Mouse (Mus musculus): ENCODE data around the gene Pigw.
A peak's percentile ranks its signal among the peaks of the same experiment; 100 is the strongest.

Pigw gene

DNA sequence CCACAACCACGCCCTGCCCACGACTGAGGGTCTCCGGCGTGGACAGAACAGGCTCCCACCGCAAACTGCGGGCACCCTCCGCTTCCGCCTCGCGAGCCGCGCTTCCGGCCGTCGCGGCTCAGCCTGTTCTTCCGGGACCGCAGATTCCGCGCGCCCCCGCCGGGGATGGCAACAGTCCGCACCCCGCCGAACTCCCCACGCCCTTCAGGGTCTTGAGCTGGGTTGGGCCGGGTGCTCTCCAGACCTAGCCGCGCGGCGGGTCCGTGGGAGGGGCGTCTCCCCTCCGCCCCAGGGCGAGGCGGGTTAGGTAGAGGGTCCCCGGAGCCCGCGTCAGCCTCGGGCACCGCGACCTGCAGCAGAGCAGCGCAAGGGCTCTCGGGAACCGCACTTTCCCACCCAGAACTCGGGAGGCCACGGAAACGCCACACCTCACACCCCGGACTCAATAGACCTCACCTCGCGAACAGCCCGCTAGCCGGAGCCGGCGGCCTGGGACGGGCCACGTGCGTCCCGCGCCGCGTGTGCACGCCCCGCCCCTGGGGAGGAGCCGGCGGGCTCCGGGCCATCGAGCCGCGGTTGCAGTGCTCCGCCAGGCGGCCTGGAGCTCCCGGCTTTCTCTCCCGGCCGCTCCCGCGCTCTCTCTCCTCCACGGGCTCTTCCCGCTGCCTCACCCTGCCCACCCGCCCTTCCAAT lies at the start of gene Pigw, which contains the start of gene Myo19:
Gene Pigw, minus strand, starts transcription at position 514 of the 693 bp plus-strand sequence.
Gene Myo19, plus strand, starts transcription at position 377 of the 693 bp plus-strand sequence.
- peak; percentile 79 to 82 for DNase-seq

- DNase-seq: no peak
These were observed 40.9 kb upstream of the Pigw start for GRCm38 (mm10) chr11:84920981-84921380.

DNA sequence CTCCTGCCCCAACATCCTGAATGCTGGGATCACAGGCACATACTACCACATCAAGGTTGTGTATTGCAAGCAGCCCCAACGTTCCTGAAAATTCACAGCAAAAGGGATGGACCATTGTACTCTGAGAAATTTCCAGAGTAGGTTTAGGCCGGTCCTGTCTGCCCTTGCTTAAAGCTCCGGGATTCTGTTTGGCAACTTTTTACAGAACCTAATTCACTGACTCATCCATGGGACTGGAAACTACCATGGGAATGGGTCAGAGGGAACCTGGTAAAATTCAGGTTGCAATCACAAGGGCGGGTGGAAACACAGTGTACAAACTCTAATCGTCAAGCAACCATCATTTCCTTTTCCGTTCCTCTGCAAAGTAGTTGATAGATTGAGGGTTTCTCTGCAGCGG lies 39.9 kb upstream of the Pigw start:
- no peak for DNase-seq

DNA sequence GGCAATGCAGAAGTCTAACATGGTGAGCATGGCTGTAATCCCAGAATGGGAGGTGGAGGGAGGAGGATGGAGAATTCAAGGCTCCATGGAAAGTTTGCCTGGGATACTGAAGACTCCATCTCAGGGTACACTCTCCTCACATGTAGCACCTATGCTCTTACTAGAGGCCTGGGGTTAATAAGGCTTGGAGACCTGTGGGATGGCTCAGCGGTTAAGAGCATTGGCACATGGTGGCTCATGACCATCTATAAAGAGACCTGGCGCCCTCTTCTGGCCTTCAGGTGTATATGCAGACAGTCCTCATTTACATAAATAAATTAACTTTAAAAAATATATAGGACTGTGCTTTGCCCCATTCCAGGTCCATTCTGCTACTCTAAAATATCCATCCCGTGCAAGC lies 39.2 kb upstream of the Pigw start:
- DNase-seq: peak in 1 of 2 experiments; percentile 10

DNA sequence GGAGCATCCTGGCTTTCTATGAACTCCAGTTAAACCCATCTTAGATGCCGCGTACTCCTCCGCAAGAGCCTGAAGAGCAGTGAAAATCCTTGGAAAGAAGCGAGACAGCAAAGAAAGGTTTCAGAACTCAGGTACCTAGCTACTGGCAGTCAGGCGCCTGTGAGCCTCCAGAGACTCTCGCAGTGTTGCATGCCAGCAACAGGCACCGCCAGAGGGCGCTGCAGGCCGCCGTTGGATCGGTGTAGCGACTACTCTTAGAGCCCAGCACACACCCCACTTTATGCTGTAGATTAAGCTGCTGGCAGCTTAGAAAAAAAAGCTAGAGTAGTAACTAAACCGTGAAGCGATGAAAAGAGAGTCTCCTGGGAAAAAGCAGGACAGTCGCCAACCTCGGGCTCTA lies 38.3 kb upstream of the Pigw start:
- peak; percentile 80 to 86 for DNase-seq

GRCm38 (mm10) chr11:84916703-84917300 lies 36.7 kb upstream of the Pigw start:
- no peak for DNase-seq

DNA sequence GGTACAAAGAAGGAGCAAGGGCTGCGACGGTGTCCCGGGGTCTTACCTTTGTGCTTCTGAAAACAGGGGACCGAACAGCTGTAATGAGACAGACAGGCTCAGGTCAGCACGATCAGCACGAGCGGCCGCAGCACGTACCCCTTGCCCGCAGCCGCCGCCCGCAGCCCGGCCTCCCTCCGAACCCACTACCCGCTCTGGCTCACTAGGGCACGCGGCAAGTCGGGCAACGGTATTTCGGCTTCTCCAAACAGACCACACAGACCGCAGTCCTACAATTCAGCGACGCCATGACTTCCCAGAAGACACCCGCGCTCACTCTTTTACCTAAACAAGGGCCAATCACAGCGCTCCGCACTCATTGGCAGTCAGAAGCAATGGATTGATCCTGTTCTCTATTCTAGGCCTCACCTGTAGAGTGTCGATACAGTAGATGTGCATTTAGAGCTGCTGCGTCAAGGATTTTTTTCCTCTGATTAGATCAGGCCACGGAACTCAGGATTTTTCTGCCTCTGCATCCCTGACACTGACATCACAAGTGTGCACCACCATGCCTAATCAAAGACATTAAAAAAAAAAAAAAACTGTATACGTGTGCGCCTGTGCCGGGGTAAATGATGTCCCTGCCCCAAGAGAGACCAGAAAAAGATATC lies 36.1 kb upstream of the Pigw start, which contains the start of gene Znhit3:
Gene Znhit3, minus strand, starts transcription at position 314 of the 650 bp plus-strand sequence.
- peak; percentile 81 to 87 for DNase-seq

- DNase-seq: no peak
These were observed 34.6 kb upstream of the Pigw start for GRCm38 (mm10) chr11:84914673-84915072.

- DNase-seq: no peak
These were observed 30.3 kb upstream of the Pigw start for GRCm38 (mm10) chr11:84910411-84910810.

DNA sequence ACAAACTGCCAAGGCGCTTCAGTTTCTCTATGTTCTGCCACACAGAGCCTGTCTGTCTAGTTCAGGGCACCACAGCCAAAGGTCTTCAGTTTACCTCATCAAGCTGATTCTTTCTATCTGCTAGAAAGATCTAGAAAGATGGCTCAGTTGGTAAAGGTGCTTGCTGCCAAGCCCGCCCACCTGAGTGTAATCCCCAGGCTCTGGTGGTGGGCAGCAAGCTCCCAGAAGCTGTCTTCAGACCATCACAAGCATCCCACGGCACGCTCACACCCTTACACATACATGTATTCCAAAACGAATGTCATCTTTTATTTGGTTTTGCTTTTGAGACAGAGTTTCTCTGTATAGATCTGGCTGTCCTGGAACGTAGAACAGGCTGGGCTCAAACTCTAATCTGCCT lies 28.4 kb upstream of the Pigw start:
- DNase-seq: no peak

DNA sequence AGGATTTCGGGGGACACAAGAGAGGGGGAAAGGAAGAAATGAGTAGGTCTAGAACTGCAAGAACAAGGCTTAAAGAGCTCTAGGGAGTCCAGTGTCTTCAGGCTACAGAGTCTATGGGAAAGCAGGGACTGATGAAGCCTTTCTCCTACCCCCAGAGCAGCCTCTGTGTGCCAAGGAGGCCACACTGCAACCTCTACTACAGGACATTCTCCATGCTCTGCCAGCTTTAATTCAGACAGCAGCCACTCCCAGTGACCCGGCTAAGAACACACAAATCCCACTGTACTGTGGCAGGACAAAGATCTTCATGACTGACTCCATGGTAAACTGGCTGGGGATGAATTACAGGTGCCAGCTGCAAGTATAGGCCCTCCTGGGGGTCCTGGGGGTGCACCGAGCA lies 27.0 kb upstream of the Pigw start:
- no peak for DNase-seq

- no peak for DNase-seq
These were observed 24.6 kb upstream of the Pigw start for GRCm38 (mm10) chr11:84904597-84905144.

DNA sequence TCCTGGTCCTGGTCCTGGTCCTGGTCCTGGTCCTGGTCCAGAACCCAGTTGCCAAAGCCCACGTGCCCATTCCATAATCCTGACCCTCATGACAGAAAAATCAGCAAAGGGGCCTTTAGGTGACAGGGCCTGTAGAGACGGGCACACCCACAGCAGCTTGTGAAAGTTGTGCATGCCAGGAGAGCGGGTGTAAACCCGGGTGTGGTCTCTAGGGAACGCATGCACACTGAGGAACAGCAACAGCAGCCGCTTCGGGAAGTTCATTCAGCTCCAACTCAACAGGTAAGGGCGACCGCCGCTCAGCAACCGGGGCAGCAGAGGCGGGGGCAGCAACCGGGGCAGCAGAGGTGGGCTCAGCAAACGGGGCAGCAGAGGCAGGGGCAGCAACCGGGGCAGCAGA lies 13.0 kb upstream of the Pigw start:
- peak in 1 of 2 experiments; percentile 7 for DNase-seq

GRCm38 (mm10) chr11:84891705-84892104 lies 11.6 kb upstream of the Pigw start:
- DNase-seq: no peak

GRCm38 (mm10) chr11:84889492-84889891 lies 9.4 kb upstream of the Pigw start:
- no peak for DNase-seq

DNA sequence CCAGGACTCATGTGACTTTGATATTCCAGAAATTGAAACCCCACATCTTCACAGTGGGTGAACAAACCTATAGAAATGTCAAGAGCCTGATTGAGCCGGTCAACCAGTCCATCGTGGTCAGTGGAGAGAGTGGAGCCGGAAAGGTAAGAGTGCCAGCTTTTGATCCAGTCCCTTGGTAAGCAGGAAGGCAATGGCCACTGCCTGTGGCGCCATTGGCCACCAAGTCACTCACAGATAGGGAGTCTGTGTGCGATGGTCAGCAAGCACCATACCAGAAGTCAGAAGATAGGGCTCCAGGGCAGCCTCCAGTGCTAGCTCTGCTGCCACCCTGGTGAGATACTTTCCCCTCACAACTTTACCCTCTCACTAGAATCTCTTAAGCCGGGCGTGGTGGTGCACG lies 7.9 kb upstream of the Pigw start:
- no peak for DNase-seq

DNA sequence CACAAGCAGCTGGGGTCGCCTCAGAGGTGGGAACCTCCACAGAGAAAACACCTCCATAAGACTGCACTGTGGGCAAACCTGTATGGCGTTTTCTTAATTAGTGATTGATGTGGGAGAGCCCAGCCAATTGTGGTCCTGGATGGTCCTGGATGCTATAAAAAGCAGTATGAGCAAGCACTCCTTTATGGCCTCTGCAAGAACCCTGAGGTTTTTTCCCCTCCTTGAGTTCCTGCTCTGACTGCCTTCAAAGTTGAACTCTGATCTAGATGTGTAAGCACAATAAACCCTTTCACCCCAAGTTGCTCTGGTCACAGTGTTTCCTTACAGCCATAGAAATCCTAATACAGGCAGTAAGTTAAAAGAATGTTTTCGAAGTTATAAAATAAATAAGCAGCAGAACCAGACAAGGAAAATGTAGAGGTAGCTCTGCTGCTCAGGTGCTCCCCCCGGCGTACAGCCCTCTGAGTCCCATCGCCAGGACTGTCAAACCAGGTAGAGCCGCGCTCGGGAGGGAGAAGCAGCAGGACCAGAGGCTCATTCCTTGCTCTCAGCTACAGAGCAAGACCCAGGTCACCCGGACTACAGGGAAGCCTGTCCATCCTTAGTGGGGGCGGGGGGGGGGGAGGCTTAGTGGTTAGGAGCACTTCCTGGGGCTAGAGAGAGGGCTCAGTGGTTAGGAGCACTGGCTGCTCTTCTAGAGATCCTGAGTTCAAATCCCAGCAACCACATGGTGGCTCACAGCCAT lies 6.9 kb upstream of the Pigw start:
- DNase-seq: no peak

- no peak for DNase-seq
These were observed 6.2 kb upstream of the Pigw start for GRCm38 (mm10) chr11:84886236-84886635.

DNA sequence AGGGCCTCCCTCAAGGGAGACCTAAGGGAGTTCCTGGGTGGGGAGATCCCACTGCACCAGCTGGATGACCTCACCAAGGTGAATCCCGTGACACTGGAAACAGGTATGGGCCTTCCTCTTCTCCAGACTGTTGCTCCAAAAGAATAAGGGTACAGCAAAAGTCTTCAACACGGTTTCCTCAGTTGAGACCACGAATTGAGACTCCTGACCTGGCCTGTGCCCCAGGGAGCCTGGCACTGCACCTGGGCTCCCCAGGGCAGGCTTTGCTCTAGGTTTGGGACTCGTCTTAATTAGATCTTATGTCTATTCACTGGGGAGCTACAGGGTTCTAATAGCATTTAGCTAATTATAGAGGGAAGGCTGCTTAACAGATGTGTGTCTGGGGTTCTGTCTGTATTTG lies 5.2 kb upstream of the Pigw start:
- no peak for DNase-seq

DNA sequence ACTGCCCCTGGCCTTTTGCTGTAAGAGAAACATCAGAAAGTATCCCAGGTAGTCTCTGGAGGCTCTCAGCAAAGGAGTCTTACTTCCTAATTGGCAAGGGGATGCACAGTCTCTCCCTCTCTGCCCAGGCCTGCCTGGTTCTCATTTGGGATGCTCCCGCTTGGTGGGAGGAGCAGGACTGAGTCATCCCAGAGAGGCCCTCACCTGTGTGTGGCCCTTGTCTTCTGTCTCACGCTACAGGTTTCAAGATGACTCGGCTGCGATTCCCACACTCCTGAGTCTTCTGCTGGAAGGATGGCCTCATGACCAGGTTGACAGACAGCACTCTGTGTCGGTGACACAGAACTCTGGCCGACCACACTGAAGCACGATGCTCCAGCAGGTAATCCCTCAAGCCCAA lies 2.3 kb upstream of the Pigw start:
- DNase-seq: no peak

DNA sequence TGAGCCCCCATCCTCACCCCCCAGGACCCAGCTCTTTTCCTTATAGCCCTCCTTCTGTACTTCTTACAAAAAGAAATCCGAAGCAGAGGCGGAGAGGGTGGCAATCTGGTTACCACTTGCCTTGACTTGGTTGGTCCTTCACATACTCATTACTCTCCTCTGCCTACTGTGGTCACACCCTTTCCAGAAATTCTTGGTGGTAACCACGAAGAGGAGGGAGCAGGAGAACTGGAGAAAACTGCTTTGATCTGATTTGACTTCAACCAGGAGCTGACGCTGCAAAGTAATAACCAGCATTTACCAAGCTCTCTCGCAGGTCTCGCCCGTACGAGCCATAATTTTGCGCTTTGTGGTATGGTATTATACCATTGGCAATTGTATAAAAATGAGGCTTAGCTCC lies 886 bp upstream of the Pigw start:
- peak in 1 of 2 experiments; percentile 14 for DNase-seq

DNA sequence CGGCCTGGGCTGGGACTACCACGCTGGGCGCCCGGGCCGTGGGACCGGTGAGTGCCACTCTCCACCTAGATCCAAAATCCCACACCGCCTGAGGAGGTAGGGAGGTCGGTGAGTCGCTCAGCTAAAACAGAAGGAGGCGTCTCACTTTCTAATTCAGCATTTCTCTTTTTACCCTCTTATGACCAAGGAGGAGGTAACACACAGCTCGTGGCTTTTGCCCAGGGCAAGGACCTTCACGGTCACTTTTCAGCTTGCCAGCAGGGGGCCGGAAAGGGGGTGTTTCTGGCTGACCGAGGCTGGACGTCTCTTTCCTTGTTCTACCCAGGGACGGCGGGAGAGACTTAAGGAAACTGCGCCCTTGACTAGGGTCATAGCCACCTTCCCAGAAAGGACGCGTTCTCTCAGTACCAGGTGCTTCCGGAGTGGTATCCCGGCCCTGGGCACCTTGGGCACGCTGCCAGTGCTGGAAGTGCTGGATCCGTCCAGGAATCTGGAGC lies 428 bp upstream of the Pigw start:
- peak; percentile 50 to 61 for DNase-seq
